Mouse (Mus musculus): ENCODE results near the gene Slc19a1. TPM values are rescaled to one million over a fixed set of nuclear protein-coding genes. Genes with fewer than 3 reads are reported as not detected.

Gene Slc19a1
- polyA plus RNA-seq, 1 experiment from 2014 or later, result 23.5 TPM

GRCm38 (mm10) chr10:77024231-77024630 is 7.8 kb upstream of the Slc19a1 start:
- no peaks in the 10 kb centered on the region for H3K4me1 ChIP-seq (ENCODE audit: control insufficient read depth, insufficient read depth, low read length)
- no peak overlapping the region for H3K4me2 ChIP-seq (ENCODE audit: low read depth, low read length)
- WGBS, result 84% methylated on average over 5 of the region's 5 CpGs
- H3K9ac ChIP-seq (replicated peaks; ENCODE audit: low read length), result no peak overlapping the region
- ATAC-seq (replicated peaks; ENCODE audit: insufficient number of reproducible peaks, low FRiP score, low TSS enrichment, low read depth), result no peak
- H3K27me3 ChIP-seq (ENCODE audit: control insufficient read depth, insufficient read depth, low read length), result no peaks in the 10 kb centered on the region
- no peak overlapping the region for H3K27ac ChIP-seq (replicated peaks; ENCODE audit: low read depth, low read length)
- H3K9me3 ChIP-seq (replicated peaks; ENCODE audit: control insufficient read depth, low read length), result no peaks in the 10 kb centered on the region
- H3K4me3 ChIP-seq (ENCODE audit: low read depth, low read length), result no peak overlapping the region
- DNase-seq (ENCODE audit: low spot score), result no peak
- H3K36me3 ChIP-seq (replicated peaks; ENCODE audit: control insufficient read depth, insufficient read depth, low read depth, low read length), result no peaks in the 10 kb centered on the region

- ATAC-seq (replicated peaks; ENCODE audit: insufficient number of reproducible peaks, low FRiP score, low TSS enrichment, low read depth), result no peak
- Histone ChIP-seq H3K36me3 (replicated peaks; ENCODE audit: control insufficient read depth, insufficient read depth, low read depth, low read length) (no peaks in the 10 kb centered on the region), H3K4me1 (ENCODE audit: control insufficient read depth, insufficient read depth, low read length) (no peaks in the 10 kb centered on the region), H3K4me2 (ENCODE audit: low read depth, low read length) (no peak overlapping the region), H3K9me3 (replicated peaks; ENCODE audit: control insufficient read depth, low read length) (no peaks in the 10 kb centered on the region), H3K9ac (replicated peaks; ENCODE audit: low read length) (no peak overlapping the region), H3K4me3 (ENCODE audit: low read depth, low read length) (no peak overlapping the region), H3K27me3 (ENCODE audit: control insufficient read depth, insufficient read depth, low read length) (no peaks in the 10 kb centered on the region), H3K27ac (replicated peaks; ENCODE audit: low read depth, low read length) (no peak overlapping the region)
- 87% methylated on average over 3 of the region's 3 CpGs for WGBS
- DNase-seq (ENCODE audit: low spot score), result no peak
Measured at GRCm38 (mm10) chr10:77026944-77027343, 5.1 kb upstream of the Slc19a1 start.

- no peak for ATAC-seq (replicated peaks; ENCODE audit: insufficient number of reproducible peaks, low FRiP score, low TSS enrichment, low read depth)
- no peak for DNase-seq (ENCODE audit: low spot score)
- H3K9me3 ChIP-seq (replicated peaks; ENCODE audit: control insufficient read depth, low read length), result no peaks in the 10 kb centered on the region
- H3K27ac ChIP-seq (replicated peaks; ENCODE audit: low read depth, low read length), result no peak overlapping the region
- no peaks in the 10 kb centered on the region for H3K4me1 ChIP-seq (ENCODE audit: control insufficient read depth, insufficient read depth, low read length)
- no peak overlapping the region for H3K4me3 ChIP-seq (ENCODE audit: low read depth, low read length)
- no peaks in the 10 kb centered on the region for H3K27me3 ChIP-seq (ENCODE audit: control insufficient read depth, insufficient read depth, low read length)
- H3K4me2 ChIP-seq (ENCODE audit: low read depth, low read length), result no peak overlapping the region
- H3K36me3 ChIP-seq (replicated peaks; ENCODE audit: control insufficient read depth, insufficient read depth, low read depth, low read length), result no peaks in the 10 kb centered on the region
- 80% methylated on average over 6 of the region's 6 CpGs for WGBS
- H3K9ac ChIP-seq (replicated peaks; ENCODE audit: low read length), result no peak overlapping the region
Measured at GRCm38 (mm10) chr10:77028782-77029296, 3.2 kb upstream of the Slc19a1 start.

- no peak overlapping the region for H3K4me3 ChIP-seq (ENCODE audit: low read depth, low read length)
- H3K27ac ChIP-seq (replicated peaks; ENCODE audit: low read depth, low read length), result no peak overlapping the region
- H3K9ac ChIP-seq (replicated peaks; ENCODE audit: low read length), result no peak overlapping the region
- no peaks in the 10 kb centered on the region for H3K4me1 ChIP-seq (ENCODE audit: control insufficient read depth, insufficient read depth, low read length)
- no peak overlapping the region for H3K4me2 ChIP-seq (ENCODE audit: low read depth, low read length)
- WGBS, result 85% methylated on average over 4 of the region's 4 CpGs
- no peaks in the 10 kb centered on the region for H3K9me3 ChIP-seq (replicated peaks; ENCODE audit: control insufficient read depth, low read length)
- no peaks in the 10 kb centered on the region for H3K27me3 ChIP-seq (ENCODE audit: control insufficient read depth, insufficient read depth, low read length)
- ATAC-seq (replicated peaks; ENCODE audit: insufficient number of reproducible peaks, low FRiP score, low TSS enrichment, low read depth) (no peak), DNase-seq (ENCODE audit: low spot score) (no peak)
- no peaks in the 10 kb centered on the region for H3K36me3 ChIP-seq (replicated peaks; ENCODE audit: control insufficient read depth, insufficient read depth, low read depth, low read length)
Measured at GRCm38 (mm10) chr10:77029761-77030160, 2.3 kb upstream of the Slc19a1 start.

GRCm38 (mm10) chr10:77030666-77031065 is 1.4 kb upstream of the Slc19a1 start:
- no peak for ATAC-seq (replicated peaks; ENCODE audit: insufficient number of reproducible peaks, low FRiP score, low TSS enrichment, low read depth)
- Histone ChIP-seq H3K4me2 (ENCODE audit: low read depth, low read length) (no peak overlapping the region), H3K36me3 (replicated peaks; ENCODE audit: control insufficient read depth, insufficient read depth, low read depth, low read length) (no peaks in the 10 kb centered on the region), H3K9ac (replicated peaks; ENCODE audit: low read length) (no peak overlapping the region), H3K9me3 (replicated peaks; ENCODE audit: control insufficient read depth, low read length) (no peaks in the 10 kb centered on the region), H3K4me1 (ENCODE audit: control insufficient read depth, insufficient read depth, low read length) (no peaks in the 10 kb centered on the region), H3K4me3 (ENCODE audit: low read depth, low read length) (no peak overlapping the region), H3K27me3 (ENCODE audit: control insufficient read depth, insufficient read depth, low read length) (no peaks in the 10 kb centered on the region), H3K27ac (replicated peaks; ENCODE audit: low read depth, low read length) (no peak overlapping the region)
- no peak for DNase-seq (ENCODE audit: low spot score)
- WGBS, result 85% methylated on average over 5 of the region's 5 CpGs

- Histone ChIP-seq H3K9me3 (replicated peaks; ENCODE audit: control insufficient read depth, low read length) (no peaks in the 10 kb centered on the region), H3K27me3 (ENCODE audit: control insufficient read depth, insufficient read depth, low read length) (no peaks in the 10 kb centered on the region), H3K4me3 (ENCODE audit: low read depth, low read length) (peak overlapping the region; percentile 59), H3K4me2 (ENCODE audit: low read depth, low read length) (peak overlapping the region; percentile 87), H3K27ac (replicated peaks; ENCODE audit: low read depth, low read length) (0 out of 2 replicates have a peak overlapping the region, but pooled peaks have one; percentile 22), H3K36me3 (replicated peaks; ENCODE audit: control insufficient read depth, insufficient read depth, low read depth, low read length) (no peaks in the 10 kb centered on the region), H3K4me1 (ENCODE audit: control insufficient read depth, insufficient read depth, low read length) (no peaks in the 10 kb centered on the region), H3K9ac (replicated peaks; ENCODE audit: low read length) (peak overlapping the region; percentile 66)
- whole genome bisulfite sequencing, result under 1% methylated on average over 49 of the region's 49 CpGs
- DNase-seq (ENCODE audit: low spot score) (peak; percentile 99), ATAC-seq (replicated peaks; ENCODE audit: insufficient number of reproducible peaks, low FRiP score, low TSS enrichment, low read depth) (peak; percentile 87)
Measured at GRCm38 (mm10) chr10:77032591-77033322, 716 bp downstream of the Slc19a1 start.

GRCm38 (mm10) chr10:77033323-77034025 is 1.4 kb downstream of the Slc19a1 start:
- H3K4me3 ChIP-seq (ENCODE audit: low read depth, low read length), result peak overlapping the region; percentile 59
- no peaks in the 10 kb centered on the region for H3K36me3 ChIP-seq (replicated peaks; ENCODE audit: control insufficient read depth, insufficient read depth, low read depth, low read length)
- H3K4me2 ChIP-seq (ENCODE audit: low read depth, low read length), result peak overlapping the region; percentile 66
- WGBS, result 1% methylated on average over 30 of the region's 30 CpGs
- no peaks in the 10 kb centered on the region for H3K4me1 ChIP-seq (ENCODE audit: control insufficient read depth, insufficient read depth, low read length)
- no peaks in the 10 kb centered on the region for H3K27me3 ChIP-seq (ENCODE audit: control insufficient read depth, insufficient read depth, low read length)
- H3K9ac ChIP-seq (replicated peaks; ENCODE audit: low read length), result peak overlapping the region; percentile 62
- peak; percentile 27 for DNase-seq (ENCODE audit: low spot score)
- ATAC-seq (replicated peaks; ENCODE audit: insufficient number of reproducible peaks, low FRiP score, low TSS enrichment, low read depth), result peak; percentile 72
- no peaks in the 10 kb centered on the region for H3K9me3 ChIP-seq (replicated peaks; ENCODE audit: control insufficient read depth, low read length)
- H3K27ac ChIP-seq (replicated peaks; ENCODE audit: low read depth, low read length), result no peak overlapping the region

GRCm38 (mm10) chr10:77035487-77035886 is 3.4 kb downstream of the Slc19a1 start:
- no peak overlapping the region for H3K4me3 ChIP-seq (ENCODE audit: low read depth, low read length)

More at GRCm38 (mm10) chr10:77035487-77035886, 3.4 kb downstream of the Slc19a1 start:
- ATAC-seq (replicated peaks; ENCODE audit: insufficient number of reproducible peaks, low FRiP score, low TSS enrichment, low read depth), result no peak
- no peak overlapping the region for H3K27ac ChIP-seq (replicated peaks; ENCODE audit: low read depth, low read length)
- H3K4me1 ChIP-seq (ENCODE audit: control insufficient read depth, insufficient read depth, low read length), result no peaks in the 10 kb centered on the region
- H3K36me3 ChIP-seq (replicated peaks; ENCODE audit: control insufficient read depth, insufficient read depth, low read depth, low read length), result no peaks in the 10 kb centered on the region; the same call in 1 of the 2 replicates
- H3K9ac ChIP-seq (replicated peaks; ENCODE audit: low read length), result no peak overlapping the region
- H3K27me3 ChIP-seq (ENCODE audit: control insufficient read depth, insufficient read depth, low read length), result no peaks in the 10 kb centered on the region
- H3K4me2 ChIP-seq (ENCODE audit: low read depth, low read length), result no peak overlapping the region
- DNase-seq (ENCODE audit: low spot score), result no peak
- WGBS, result 78% methylated on average over 6 of the region's 6 CpGs
- no peaks in the 10 kb centered on the region for H3K9me3 ChIP-seq (replicated peaks; ENCODE audit: control insufficient read depth, low read length)

Data from embryonic facial prominence, embryonic 11.5 days (tissue).